Mouse (Mus musculus) midbrain, postnatal 0 days (tissue): ENCODE data around the gene Fbxo48. TPM values are rescaled to one million over a fixed set of nuclear protein-coding genes. Genes with fewer than 3 reads are reported as not detected.

Experiments used
- ATAC-seq: fragments of 200-750 bp; cut with Nextera tagmentation; 2 replicates; pipeline ENCODE4 v1.8.0; 2017; ENCODE audit warnings: moderate number of reproducible peaks, mild to moderate bottlenecking, moderate TSS enrichment, moderate library complexity; ENCODE audit not compliant: low FRiP score
- DNase-seq: peaks from one replicate; pipeline ENCODE4 v3.0.0-alpha.2; 2015; ENCODE audit warnings: low spot score
- H3K27ac ChIP-seq: fragments of 300-500 bp; sonication (generic); 2 replicates; pipeline ENCODE4 v1.5.1; 2014; ENCODE audit warnings: low read depth, mild to moderate bottlenecking, low read length, mixed read lengths
- H3K27me3 ChIP-seq: fragments of 300-500 bp; sonication (generic); 2 replicates; pipeline ENCODE4 v1.6.1; 2014; ENCODE audit warnings: low read length, control low read depth, mixed read lengths; ENCODE audit not compliant: insufficient read depth
- H3K36me3 ChIP-seq: fragments of 300-500 bp; sonication (generic); 2 replicates; pipeline ENCODE4 v1.6.1; 2014; ENCODE audit warnings: low read length, control low read depth, mixed read lengths; ENCODE audit not compliant: insufficient read depth
- H3K4me1 ChIP-seq: fragments of 300-500 bp; sonication (generic); 2 replicates; pipeline ENCODE4 v1.6.1; 2014; ENCODE audit warnings: mild to moderate bottlenecking, control low read depth, antibody characterized with exemption, low read length, mixed read lengths; ENCODE audit not compliant: insufficient read depth
- H3K4me2 ChIP-seq: fragments of 300-500 bp; sonication (generic); 2 replicates; pipeline ENCODE4 v1.6.1; 2014; ENCODE audit warnings: low read depth, mild to moderate bottlenecking, low read length, mixed read lengths; ENCODE audit not compliant: poor library complexity, severe bottlenecking
- H3K4me3 ChIP-seq: fragments of 300-500 bp; sonication (generic); 2 replicates; pipeline ENCODE4 v1.5.1; 2014; ENCODE audit warnings: low read depth, mild to moderate bottlenecking, low read length, moderate library complexity
- H3K9ac ChIP-seq: fragments of 300-500 bp; sonication (generic); replicated peaks from 2 replicates; pipeline ENCODE4 v1.6.1; 2014; ENCODE audit warnings: mild to moderate bottlenecking, low read length, moderate library complexity, mixed read lengths; ENCODE audit not compliant: poor library complexity, severe bottlenecking
- H3K9me3 ChIP-seq: fragments of 300-500 bp; sonication (generic); 2 replicates; pipeline ENCODE4 v1.6.1; 2016; ENCODE audit warnings: low read length, control low read depth
- CTCF ChIP-seq: IDR thresholded peaks from 2 replicates; pipeline ENCODE4 v1.5.1; 2016; ENCODE audit warnings: antibody characterized with exemption, mild to moderate bottlenecking
- WGBS: fragments of 180-500 bp; shearing (Covaris S2); extraction: QIAGEN DNeasy Blood & Tissue Kit; methylation state at CpG from one replicate; pipeline ENCODE4 v1.1.7; 2014; 5-methylcytosine and 5-hydroxymethylcytosine counted together
- polyA plus RNA-seq: library from polyadenylated mRNA; unstranded; fragments of >200 nt; fragmentation: Nextera tagmentation; extraction: Ambion mirVana; gene quantifications from 2 replicates; pipeline ENCODE4 v1.2.1, GENCODE M21; 2015
- total RNA-seq: library from RNA; depleted of rRNA; stranded (reverse); fragments of >200 nt; gene quantifications from 2 replicates; pipeline ENCODE4 v1.2.3, GENCODE M21; 2014; rRNA removed

The Fbxo48 gene
- total RNA-seq (0.33 and 0.99 TPM in 2 replicates), polyA plus RNA-seq (0.12 and 0.19 TPM in 2 replicates)

GRCm38 (mm10) chr11:16950976-16951760 is at the start of gene Fbxo48:
Gene Fbxo48 (plus strand): TSS chr11:16951375.
- Histone ChIP-seq H3K4me3 (peak within 1 kb of the TSS; percentile 69), H3K36me3 (no peaks in the 10 kb centered on the region)

GRCm38 (mm10) chr11:16904302-16905011 is 46.7 kb upstream of the Fbxo48 start:
- Histone ChIP-seq H3K36me3 (no peaks in the 10 kb centered on the region), H3K4me2 (no peak overlapping the region), H3K4me3 (no peak overlapping the region), H3K27me3 (no peaks in the 10 kb centered on the region), H3K9me3 (no peaks in the 10 kb centered on the region), H3K27ac (no peak overlapping the region), H3K9ac (no peak overlapping the region), H3K4me1 (no peaks in the 10 kb centered on the region)
- TF ChIP-seq CTCF, result no peak
- ATAC-seq (no peak), DNase-seq (peak; percentile 46)
- WGBS, result 84% methylated on average over 8 of the region's 8 CpGs

More at GRCm38 (mm10) chr11:16950976-16951760, at the start of gene Fbxo48:
- under 1% methylated on average over 38 of the region's 38 CpGs for WGBS
- peak; percentile 4; the same call in 1 of the 2 replicates for TF ChIP-seq CTCF
- Histone ChIP-seq H3K27ac (no peak within 1 kb of the TSS), H3K27me3 (no peaks in the 10 kb centered on the region), H3K4me1 (no peaks in the 10 kb centered on the region), H3K9ac (peak within 1 kb of the TSS; percentile 50; the same call in 1 of the 2 replicates), H3K9me3 (no peaks in the 10 kb centered on the region), H3K4me2 (peak within 1 kb of the TSS; percentile 87)
- peak; percentile 100 for ATAC-seq
- peak; percentile 98 for DNase-seq

- 81% methylated on average over 3 of the region's 3 CpGs for WGBS
- TF ChIP-seq CTCF, result no peak
- H3K4me3 ChIP-seq, result no peak overlapping the region
Measured at GRCm38 (mm10) chr11:16905012-16905332, 46.2 kb upstream of the Fbxo48 start.

GRCm38 (mm10) chr11:16906530-16906929 is 44.6 kb upstream of the Fbxo48 start:
- H3K4me1 ChIP-seq, result no peaks in the 10 kb centered on the region
- 98% methylated on average over 2 of the region's 2 CpGs for WGBS
- ATAC-seq, result no peak
- no peak overlapping the region for H3K9ac ChIP-seq
- no peaks in the 10 kb centered on the region for H3K27me3 ChIP-seq
- no peak overlapping the region for H3K4me2 ChIP-seq
- DNase-seq, result no peak
- H3K27ac ChIP-seq, result no peak overlapping the region
- H3K36me3 ChIP-seq, result no peaks in the 10 kb centered on the region
- H3K9me3 ChIP-seq, result no peaks in the 10 kb centered on the region
- no peak for TF ChIP-seq CTCF
- H3K4me3 ChIP-seq, result no peak overlapping the region

More at GRCm38 (mm10) chr11:16905012-16905332, 46.2 kb upstream of the Fbxo48 start:
- Histone ChIP-seq H3K4me2 (no peak overlapping the region), H3K27ac (no peak overlapping the region), H3K9me3 (no peaks in the 10 kb centered on the region), H3K36me3 (no peaks in the 10 kb centered on the region), H3K27me3 (no peaks in the 10 kb centered on the region), H3K4me1 (no peaks in the 10 kb centered on the region), H3K9ac (no peak overlapping the region)
- no peak for ATAC-seq
- no peak for DNase-seq

- 95% methylated on average over 1 of the region's 1 CpGs for WGBS
- TF ChIP-seq CTCF, result no peak
- Histone ChIP-seq H3K4me1 (no peaks in the 10 kb centered on the region), H3K4me2 (no peak overlapping the region), H3K9ac (no peak overlapping the region), H3K27ac (no peak overlapping the region), H3K4me3 (no peak overlapping the region), H3K36me3 (no peaks in the 10 kb centered on the region), H3K27me3 (no peaks in the 10 kb centered on the region), H3K9me3 (no peaks in the 10 kb centered on the region)
- ATAC-seq (no peak), DNase-seq (no peak)
Measured at GRCm38 (mm10) chr11:16907517-16908129, 43.6 kb upstream of the Fbxo48 start.
